13 mouse cellular contexts compared by ENCODE assay signal in genomic region chr9:44078136-44078797, GRCm38 (mm10). TPM values are rescaled to one million over a fixed set of nuclear protein-coding genes. Genes with fewer than 3 reads are reported as not detected.
DNase-seq lines count a peak whose midpoint lies in the region; ATAC-seq and TF ChIP-seq lines count a peak whose summit lies in the region.
"Had no signal": no experiment of that assay in that cellular context is flagged by ENCODE, and none has a peak within 500 bp of the region (broad histone marks: within the 10 kb centered on the region; RNA-seq: fewer than 3 reads in every experiment).

No protein-coding gene starts in this region.

- H3K4me2 ChIP-seq in heart, embryonic 12.5 days, result peak overlapping the region; percentile 44
- 0 out of 2 replicates have a peak overlapping the region, but pooled peaks have one; percentile 10 for H3K4me2 ChIP-seq in lung, embryonic 14.5 days

- H3K36me3 ChIP-seq in heart, embryonic 12.5 days, result peaks cover 14% of the 10 kb centered on the region
- no peaks in the 10 kb centered on the region for H3K36me3 ChIP-seq in lung, embryonic 14.5 days (ENCODE audit: insufficient read depth)
- H3K36me3 ChIP-seq in small intestine, adult 2 months (ENCODE audit: control insufficient read depth, insufficient read depth, low read length), result no peaks in the 10 kb centered on the region

- ATAC-seq in heart, embryonic 12.5 days (ENCODE audit: insufficient number of reproducible peaks, low FRiP score), result no peak
- ATAC-seq in lung, embryonic 14.5 days (ENCODE audit: insufficient read depth), result no peak
- ATAC-seq: activated CD4-positive, CD25-positive, alpha-beta regulatory T cell, adult 4 months had no signal

- no peaks in the 10 kb centered on the region for H3K9me3 ChIP-seq in heart, embryonic 12.5 days (replicated peaks)
- H3K9me3 ChIP-seq in lung, embryonic 14.5 days (ENCODE audit: low read depth, low read length), result no peaks in the 10 kb centered on the region
- H3K9me3 ChIP-seq: megakaryocyte, embryonic 14.5 days had no signal

- TF ChIP-seq POLR2A in small intestine, adult 2 months (IDR thresholded peaks at IDR 0.05; ENCODE audit: low read depth, low read length), result no peak

- no peak for TF ChIP-seq CTCF in lung, embryonic 14.5 days (IDR thresholded peaks at IDR 0.05; ENCODE audit: low read depth)
- TF ChIP-seq CTCF in small intestine, adult 2 months (IDR thresholded peaks at IDR 0.05; ENCODE audit: extremely low read depth, insufficient read length, insufficient replicate concordance, low read depth, low read length), result peak; percentile 13; the same call in 1 of the 2 replicates

- H3K4me3 ChIP-seq in heart, embryonic 12.5 days, result no peak overlapping the region
- no peak overlapping the region for H3K4me3 ChIP-seq in lung, embryonic 14.5 days (ENCODE audit: low read depth, low read length)
- peak overlapping the region; percentile 3; the same call in 1 of the 2 replicates for H3K4me3 ChIP-seq in small intestine, adult 2 months (ENCODE audit: low read depth, low read length)
- H3K4me3 ChIP-seq: megakaryocyte, embryonic 14.5 days had no signal

- peaks cover 84% of the 10 kb centered on the region for H3K4me1 ChIP-seq in heart, embryonic 12.5 days (replicated peaks)
- H3K4me1 ChIP-seq in lung, embryonic 14.5 days (ENCODE audit: insufficient read depth), result peaks cover 7% of the 10 kb centered on the region; the same call in 1 of the 2 replicates
- peaks cover 45% of the 10 kb centered on the region for H3K4me1 ChIP-seq in small intestine, adult 2 months (ENCODE audit: control insufficient read depth, insufficient read depth, insufficient read length, low read length)

- no peak for DNase-seq in heart, postnatal 14 days
- DNase-seq in lung, embryonic 14.5 days, result no peak
- no peak for DNase-seq in lung, adult 18-20 months
- DNase-seq in kidney, adult 9 months, result peak; percentile 83
- no peak for DNase-seq in left cerebral cortex, postnatal 25 days (ENCODE audit: low spot score in 2 of 2)
- DNase-seq: forebrain, postnatal 0 days had no signal

- 76% methylated on average over 10 of the region's 10 CpGs for WGBS in heart, embryonic 12.5 days
- 67% methylated on average over 10 of the region's 10 CpGs for WGBS in lung, embryonic 14.5 days
- 35% methylated on average over 10 of the region's 10 CpGs for WGBS in small intestine, adult 2 months

- H3K27me3 ChIP-seq in heart, embryonic 12.5 days (replicated peaks), result no peaks in the 10 kb centered on the region
- H3K27me3 ChIP-seq in lung, embryonic 14.5 days (ENCODE audit: insufficient read depth, low read length), result 0 out of 2 replicates have a peak, but pooled peaks cover 6% of the 10 kb centered on the region
- H3K27me3 ChIP-seq in small intestine, adult 2 months (ENCODE audit: control insufficient read depth, insufficient read depth, low read length), result no peaks in the 10 kb centered on the region

- H3K27ac ChIP-seq in heart, embryonic 12.5 days (ENCODE audit: poor library complexity, severe bottlenecking), result peak overlapping the region; percentile 81
- H3K27ac ChIP-seq in lung, embryonic 14.5 days (ENCODE audit: low read depth), result no peak overlapping the region
- peak overlapping the region; percentile 97 for H3K27ac ChIP-seq in small intestine, adult 2 months (ENCODE audit: insufficient read depth, low read depth, low read length)

- intact Hi-C loops in heart, postnatal 14 days (cut with DNase I), result no loop called here
- intact Hi-C loops in left cerebral cortex, postnatal 25 days (cut with DNase I), result no loop called here

- H3K9ac ChIP-seq in heart, embryonic 12.5 days, result peak overlapping the region; percentile 21; the same call in 1 of the 2 replicates
- no peak overlapping the region for H3K9ac ChIP-seq in lung, embryonic 14.5 days
- H3K9ac ChIP-seq: forebrain, postnatal 0 days had no signal

RNA-seq across cellular contexts. Expression of gene Usp2, which starts 11.4 kb away (rescaled TPM):
- 51.7 and 62.5 TPM in 2 replicates for polyA plus RNA-seq in heart, embryonic 12.5 days (2016; fragmentation: Nextera tagmentation; extraction: Ambion mirVana)
- 100 to 1,000 TPM; 149 to 157 TPM for total RNA-seq in heart, postnatal 14 days (2021)
- polyA plus RNA-seq in lung, embryonic 14.5 days (2014; fragmentation: Nextera tagmentation; extraction: Ambion mirVana), result 7.5 and 8.8 TPM in 2 replicates
- 12.0 and 17.7 TPM in 2 replicates for polyA plus RNA-seq in small intestine, adult 2 months (2012; rRNA removed)
- total RNA-seq in left cerebral cortex, postnatal 25 days (2021), result 100 to 1,000 TPM in 1 of 2 experiments, 10 to 100 TPM in 1; 72.3 to 106 TPM

RNA-seq across cellular contexts. Expression of gene Mfrp, which starts 23.3 kb away (rescaled TPM):
- not detected in 2 replicates for polyA plus RNA-seq in heart, embryonic 12.5 days (2016; fragmentation: Nextera tagmentation; extraction: Ambion mirVana)
- not detected for total RNA-seq in heart, postnatal 14 days (2021)
- 0.07 and 0.11 TPM in 2 replicates for polyA plus RNA-seq in lung, embryonic 14.5 days (2014; fragmentation: Nextera tagmentation; extraction: Ambion mirVana)
- polyA plus RNA-seq in small intestine, adult 2 months (2012; rRNA removed), result 0.04 TPM in 2 replicates
- total RNA-seq in left cerebral cortex, postnatal 25 days (2021), result 1 to 10 TPM in 1 of 2 experiments, under 1 TPM in 1; 0.55 to 1.6 TPM
- total RNA-seq: left cerebral cortex, postnatal 4 days had no signal
- polyA plus RNA-seq: activated CD4-positive, CD25-positive, alpha-beta regulatory T cell, adult 4 months; neural tube, embryonic 14.5 days; thymus, postnatal 0 days had no signal

RNA-seq across cellular contexts. Expression of gene C1qtnf5, which starts 28.8 kb away (rescaled TPM):
- polyA plus RNA-seq in heart, embryonic 12.5 days (2016; fragmentation: Nextera tagmentation; extraction: Ambion mirVana), result 0.67 and 1.1 TPM in 2 replicates
- 10 to 100 TPM; 15.2 to 19.5 TPM for total RNA-seq in heart, postnatal 14 days (2021)
- 4.7 and 5.0 TPM in 2 replicates for polyA plus RNA-seq in lung, embryonic 14.5 days (2014; fragmentation: Nextera tagmentation; extraction: Ambion mirVana)
- polyA plus RNA-seq in small intestine, adult 2 months (2012; rRNA removed), result 6.4 and 7.0 TPM in 2 replicates
- total RNA-seq in left cerebral cortex, postnatal 25 days (2021), result 10 to 100 TPM; 23.1 to 26.1 TPM
- polyA plus RNA-seq: activated CD4-positive, CD25-positive, alpha-beta regulatory T cell, adult 4 months had no signal

RNA-seq across cellular contexts. Expression of gene Gm49380, which starts 35.0 kb away (rescaled TPM):
- polyA plus RNA-seq in heart, embryonic 12.5 days (2016; fragmentation: Nextera tagmentation; extraction: Ambion mirVana), result 0.20 TPM in 1 of 2 replicates, not detected in the other
- under 1 TPM in 1 of 2 experiments, not detected in 1; 0.12 TPM for total RNA-seq in heart, postnatal 14 days (2021)
- polyA plus RNA-seq in lung, embryonic 14.5 days (2014; fragmentation: Nextera tagmentation; extraction: Ambion mirVana), result 0.08 and 0.32 TPM in 2 replicates
- not detected in 2 replicates for polyA plus RNA-seq in small intestine, adult 2 months (2012; rRNA removed)
- under 1 TPM; 0.14 to 0.27 TPM for total RNA-seq in left cerebral cortex, postnatal 25 days (2021)
- polyA plus RNA-seq: activated CD4-positive, CD25-positive, alpha-beta regulatory T cell, adult 4 months; forebrain, postnatal 0 days had no signal

RNA-seq across cellular contexts. Expression of gene Rnf26, which starts 35.0 kb away (rescaled TPM):
- polyA plus RNA-seq in heart, embryonic 12.5 days (2016; fragmentation: Nextera tagmentation; extraction: Ambion mirVana), result 48.4 and 51.3 TPM in 2 replicates
- 10 to 100 TPM; 10.1 to 11.3 TPM for total RNA-seq in heart, postnatal 14 days (2021)
- 85.6 and 89.2 TPM in 2 replicates for polyA plus RNA-seq in lung, embryonic 14.5 days (2014; fragmentation: Nextera tagmentation; extraction: Ambion mirVana)
- polyA plus RNA-seq in small intestine, adult 2 months (2012; rRNA removed), result 16.9 and 26.4 TPM in 2 replicates
- 10 to 100 TPM; 30.6 to 31.5 TPM for total RNA-seq in left cerebral cortex, postnatal 25 days (2021)
